Mouse (Mus musculus) liver, adult 2 months (tissue): Measurements from ENCODE around the gene Coro2a. TPM values are rescaled to one million over a fixed set of nuclear protein-coding genes. Genes with fewer than 3 reads are reported as not detected.

Source experiments
- DNase-seq: peaks from one replicate; pipeline ENCODE4 v3.0.0-alpha.2; 2011; ENCODE audit warnings: low read depth, low spot score; ENCODE audit errors: extremely low read depth
- H3K27ac ChIP-seq: fragments of 200-500 bp; replicated peaks from 2 replicates; pipeline ENCODE4 v1.5.1; 2012; ENCODE audit warnings: low read depth, mild to moderate bottlenecking, control low read depth, inconsistent platforms, low read length; ENCODE audit not compliant: insufficient read depth
- H3K27me3 ChIP-seq: fragments of 200-500 bp; 2 replicates; pipeline ENCODE4 v1.6.1; 2012; ENCODE audit warnings: mild to moderate bottlenecking, moderate library complexity, low read length, inconsistent platforms; ENCODE audit not compliant: control insufficient read depth, insufficient read depth
- H3K36me3 ChIP-seq: fragments of 200-500 bp; 2 replicates; pipeline ENCODE4 v1.6.1; 2012; ENCODE audit warnings: low read length, inconsistent platforms; ENCODE audit not compliant: control insufficient read depth, insufficient read depth
- H3K4me1 ChIP-seq: fragments of 200-500 bp; 2 replicates; pipeline ENCODE4 v1.6.1; 2011; ENCODE audit warnings: low read length; ENCODE audit not compliant: control insufficient read depth, insufficient read depth
- H3K4me3 ChIP-seq: fragments of 200-500 bp; 2 replicates; pipeline ENCODE4 v1.5.1; 2011; ENCODE audit warnings: low read depth, mild to moderate bottlenecking, control low read depth, low read length, moderate library complexity; ENCODE audit not compliant: insufficient read depth
- H3K79me2 ChIP-seq: fragments of 200-500 bp; 2 replicates; pipeline ENCODE4 v1.6.1; 2012; ENCODE audit warnings: inconsistent platforms, mild to moderate bottlenecking, low read length, moderate library complexity; ENCODE audit not compliant: control insufficient read depth, insufficient read depth
- H3K9ac ChIP-seq: fragments of 200-500 bp; 2 replicates; pipeline ENCODE4 v1.6.1; 2012; ENCODE audit warnings: low read depth, mild to moderate bottlenecking, control low read depth, inconsistent platforms, low read length
- CTCF ChIP-seq: fragments of 200-500 bp; IDR thresholded peaks from 2 replicates; pipeline ENCODE4 v1.5.1; 2011; ENCODE audit warnings: low read depth, low read length, control low read depth
- POLR2A ChIP-seq: fragments of 200-500 bp; IDR thresholded peaks from 2 replicates; pipeline ENCODE4 v1.6.1; 2011; ENCODE audit warnings: low read length, control low read depth; ENCODE audit not compliant: insufficient read depth; ENCODE audit errors: extremely low read depth
- WGBS: fragments of 180-500 bp; shearing (Covaris S2); methylation state at CpG from one replicate; pipeline ENCODE4 v1.1.7; 2018; 5-methylcytosine and 5-hydroxymethylcytosine counted together
- polyA plus RNA-seq: library from polyadenylated mRNA; depleted of rRNA; stranded (reverse); fragments of >200 nt; gene quantifications from 2 replicates; pipeline ENCODE4 v1.2.3, GENCODE M21; 2012
- total RNA-seq: library from RNA; depleted of rRNA; stranded (reverse); fragments of >200 nt; gene quantifications from 2 replicates; pipeline ENCODE4 v1.2.3, GENCODE M21; 2014

The Coro2a gene
- total and polyA plus RNA-seq, 2 experiments, result 0.76 to 0.83 TPM

GRCm38 (mm10) chr4:46507736-46508460, 94.1 kb downstream of the Coro2a start:
- H3K79me2 ChIP-seq, result no peaks in the 10 kb centered on the region
- H3K4me1 ChIP-seq, result peaks cover 2% of the 10 kb centered on the region; the same call in 1 of the 2 replicates
- H3K9ac ChIP-seq, result no peak overlapping the region
- no peaks in the 10 kb centered on the region for H3K27me3 ChIP-seq
- H3K36me3 ChIP-seq, result peaks cover 8% of the 10 kb centered on the region
- TF ChIP-seq POLR2A (no peak), CTCF (peak; percentile 86)
- peak overlapping the region; percentile 50; the same call in 1 of the 2 replicates for H3K27ac ChIP-seq
- DNase-seq, result peak; percentile 67
- 30% methylated on average over 16 of the region's 16 CpGs for WGBS
- H3K4me3 ChIP-seq, result no peak overlapping the region

- H3K27me3 ChIP-seq, result no peaks in the 10 kb centered on the region
- peaks cover 2% of the 10 kb centered on the region; the same call in 1 of the 2 replicates for H3K4me1 ChIP-seq
- H3K4me3 ChIP-seq, result peak overlapping the region; percentile 67
- H3K79me2 ChIP-seq, result no peaks in the 10 kb centered on the region
- TF ChIP-seq CTCF (no peak), POLR2A (peak; percentile 68; the same call in 1 of the 2 replicates)
- WGBS, result 12% methylated on average over 94 of the region's 94 CpGs
- H3K36me3 ChIP-seq, result peaks cover 8% of the 10 kb centered on the region
- peak overlapping the region; percentile 89 for H3K9ac ChIP-seq
- DNase-seq, result peak; percentile 78
- peak overlapping the region; percentile 17; the same call in 1 of the 2 replicates for H3K27ac ChIP-seq
Measured at GRCm38 (mm10) chr4:46506801-46507610, 95.0 kb downstream of the Coro2a start.

GRCm38 (mm10) chr4:46505361-46506057, 96.5 kb downstream of the Coro2a start:
- H3K79me2 ChIP-seq, result no peaks in the 10 kb centered on the region
- H3K4me3 ChIP-seq, result no peak overlapping the region
- H3K9ac ChIP-seq, result no peak overlapping the region
- WGBS, result 76% methylated on average over 8 of the region's 8 CpGs
- H3K27ac ChIP-seq, result no peak overlapping the region
- peaks cover 8% of the 10 kb centered on the region for H3K36me3 ChIP-seq
- TF ChIP-seq POLR2A (no peak), CTCF (no peak)
- peaks cover 2% of the 10 kb centered on the region; the same call in 1 of the 2 replicates for H3K4me1 ChIP-seq
- H3K27me3 ChIP-seq, result no peaks in the 10 kb centered on the region
- no peak for DNase-seq

GRCm38 (mm10) chr4:46503881-46504280, 98.1 kb downstream of the Coro2a start:
- TF ChIP-seq CTCF, result no peak
- TF ChIP-seq POLR2A, result no peak
- 69% methylated on average over 3 of the region's 3 CpGs for WGBS
- H3K4me3 ChIP-seq, result no peak overlapping the region
- no peak overlapping the region for H3K27ac ChIP-seq
- H3K4me1 ChIP-seq, result peaks cover 5% of the 10 kb centered on the region; the same call in 1 of the 2 replicates
- H3K79me2 ChIP-seq, result no peaks in the 10 kb centered on the region
- peaks cover 4% of the 10 kb centered on the region; the same call in 1 of the 2 replicates for H3K36me3 ChIP-seq
- H3K27me3 ChIP-seq, result no peaks in the 10 kb centered on the region
- H3K9ac ChIP-seq, result no peak overlapping the region
- no peak for DNase-seq

- WGBS, result 77% methylated on average over 16 of the region's 16 CpGs
- H3K9ac ChIP-seq, result no peak overlapping the region
- no peak overlapping the region for H3K4me3 ChIP-seq
- H3K79me2 ChIP-seq, result no peaks in the 10 kb centered on the region
- no peaks in the 10 kb centered on the region for H3K27me3 ChIP-seq
- TF ChIP-seq CTCF, result no peak
- TF ChIP-seq POLR2A, result no peak
- H3K4me1 ChIP-seq, result peaks cover 12% of the 10 kb centered on the region
- no peak overlapping the region for H3K27ac ChIP-seq
- no peak for DNase-seq
- no peaks in the 10 kb centered on the region for H3K36me3 ChIP-seq
Measured at GRCm38 (mm10) chr4:46502606-46503502, 99.1 kb downstream of the Coro2a start.
